Comparison of ENCODE assay signal across 8 mouse cellular contexts in the genomic region with DNA sequence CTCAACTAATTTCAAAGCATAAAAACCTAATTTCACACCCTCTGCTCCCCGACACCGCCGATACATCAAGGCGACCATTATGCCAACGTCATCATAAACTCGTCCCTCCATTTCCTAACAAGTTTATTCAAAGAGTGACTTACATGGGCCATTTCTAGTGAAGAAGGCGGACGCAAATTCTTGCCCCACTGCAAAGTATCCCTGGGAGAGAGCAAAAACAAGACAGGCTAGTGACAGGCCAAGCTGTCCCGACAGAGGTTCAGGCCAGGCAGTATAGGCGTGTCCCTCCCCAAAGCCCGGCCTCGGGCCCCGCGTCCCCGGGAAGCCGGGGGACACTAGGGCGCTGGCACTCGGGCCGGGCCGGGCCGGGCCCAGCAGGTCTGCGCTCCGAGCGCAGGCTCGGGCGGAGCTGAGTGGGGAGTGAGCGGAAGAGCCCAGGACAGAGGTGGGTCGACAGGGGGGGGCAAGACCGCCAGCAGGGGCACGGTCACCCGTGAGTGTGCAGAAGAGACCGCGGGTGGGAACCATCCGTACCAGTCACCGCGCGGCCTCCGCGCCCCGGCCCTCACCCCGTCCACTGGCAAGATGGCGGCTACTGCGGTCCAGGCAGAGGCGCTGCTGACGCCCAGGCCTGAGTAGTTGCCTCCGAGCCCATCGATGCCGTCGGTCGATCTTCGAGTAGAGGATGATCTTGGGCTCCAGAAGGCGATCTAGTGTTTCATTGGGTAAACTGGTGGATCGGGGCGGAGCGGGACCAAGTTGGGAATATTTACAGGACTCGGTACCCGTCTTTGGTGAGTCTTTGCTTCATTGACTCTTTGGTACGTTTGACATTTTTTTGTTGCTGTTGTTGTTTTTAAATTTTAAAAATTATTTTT. TPM values are rescaled to one million over a fixed set of nuclear protein-coding genes. Genes with fewer than 3 reads are reported as not detected.
DNase-seq lines count a peak whose midpoint lies in the region; ATAC-seq and TF ChIP-seq lines count a peak whose summit lies in the region.

Mmadhc (minus strand) TSS at position 693 of the 878 bp plus-strand sequence.

- no peak for TF ChIP-seq CTCF in kidney, postnatal 0 days (IDR thresholded peaks at IDR 0.05; ENCODE audit: low read depth)

- peak within 1 kb of the TSS; percentile 74 for H3K4me3 ChIP-seq in heart, embryonic 12.5 days
- H3K4me3 ChIP-seq in kidney, postnatal 0 days (replicated peaks; ENCODE audit: low read depth, low read length), result peak within 1 kb of the TSS; percentile 90
- H3K4me3 ChIP-seq in liver, embryonic 13.5 days (replicated peaks), result peak within 1 kb of the TSS; percentile 75
- peak within 1 kb of the TSS; percentile 92 for H3K4me3 ChIP-seq in stomach, embryonic 16.5 days (replicated peaks; ENCODE audit: low read length)

- DNase-seq in CD4-positive, CD25-positive, alpha-beta regulatory T cell, adult 2 months (ENCODE audit: low read depth, low spot score), result peak; percentile 96
- DNase-seq in brain, embryonic 18.5 days (ENCODE audit: low read depth, low spot score), result peak; percentile 86
- peak; percentile 99 for DNase-seq in kidney, postnatal 0 days (ENCODE audit: low spot score)
- DNase-seq in liver, embryonic 13.5 days, result peak; percentile 90
- peak; percentile 94 for DNase-seq in neural tube, embryonic 10.5 days (ENCODE audit: extremely low spot score, low spot score)

- ATAC-seq in erythroid progenitor cell, adult 5-6 weeks (replicated peaks; ENCODE audit: low FRiP score, poor library complexity, severe bottlenecking), result peak; percentile 95
- peak; percentile 96 for ATAC-seq in heart, embryonic 12.5 days (ENCODE audit: insufficient number of reproducible peaks, low FRiP score)
- peak; percentile 97 for ATAC-seq in kidney, postnatal 0 days (replicated peaks; ENCODE audit: low FRiP score, low read depth)
- ATAC-seq in liver, embryonic 13.5 days (ENCODE audit: low read depth), result peak; percentile 97
- peak; percentile 97 for ATAC-seq in stomach, embryonic 16.5 days (ENCODE audit: insufficient read depth, low FRiP score)

- no peaks in the 10 kb centered on the region for H3K27me3 ChIP-seq in heart, embryonic 12.5 days (replicated peaks)
- no peaks in the 10 kb centered on the region for H3K27me3 ChIP-seq in kidney, postnatal 0 days (ENCODE audit: insufficient read depth, low read length)
- H3K27me3 ChIP-seq in liver, embryonic 13.5 days, result no peaks in the 10 kb centered on the region
- no peaks in the 10 kb centered on the region for H3K27me3 ChIP-seq in stomach, embryonic 16.5 days (ENCODE audit: control insufficient read depth, insufficient read depth, low read length)

- WGBS in heart, embryonic 12.5 days, result under 1% methylated on average over 58 of the region's 58 CpGs
- WGBS in kidney, postnatal 0 days, result under 1% methylated on average over 58 of the region's 58 CpGs
- 0% methylated on average over 52 of the region's 58 CpGs for WGBS in liver, embryonic 13.5 days (ENCODE audit: insufficient replicate concordance)
- under 1% methylated on average over 58 of the region's 58 CpGs for WGBS in stomach, embryonic 16.5 days

- H3K9ac ChIP-seq in heart, embryonic 12.5 days, result peak within 1 kb of the TSS; percentile 93
- peak within 1 kb of the TSS; percentile 95 for H3K9ac ChIP-seq in kidney, postnatal 0 days (ENCODE audit: low read depth, low read length)
- H3K9ac ChIP-seq in liver, embryonic 13.5 days, result peak within 1 kb of the TSS; percentile 86
- peak within 1 kb of the TSS; percentile 96 for H3K9ac ChIP-seq in stomach, embryonic 16.5 days (ENCODE audit: low read length)

- H3K36me3 ChIP-seq in heart, embryonic 12.5 days, result peaks cover 1% of the 10 kb centered on the region
- peaks cover under 1% of the 10 kb centered on the region; the same call in 1 of the 2 replicates for H3K36me3 ChIP-seq in kidney, postnatal 0 days (ENCODE audit: insufficient read depth, low read length)
- peaks cover 10% of the 10 kb centered on the region for H3K36me3 ChIP-seq in liver, embryonic 13.5 days
- H3K36me3 ChIP-seq in stomach, embryonic 16.5 days (ENCODE audit: control insufficient read depth, insufficient read depth, low read length), result peaks cover under 1% of the 10 kb centered on the region; the same call in 1 of the 2 replicates

- H3K4me2 ChIP-seq in heart, embryonic 12.5 days, result peak within 1 kb of the TSS; percentile 93
- H3K4me2 ChIP-seq in kidney, postnatal 0 days (ENCODE audit: low read length), result peak within 1 kb of the TSS; percentile 60
- H3K4me2 ChIP-seq in liver, embryonic 13.5 days, result peak within 1 kb of the TSS; percentile 83
- peak within 1 kb of the TSS; percentile 79 for H3K4me2 ChIP-seq in stomach, embryonic 16.5 days (ENCODE audit: low read depth, low read length)

- H3K4me1 ChIP-seq in heart, embryonic 12.5 days (replicated peaks), result peaks cover 15% of the 10 kb centered on the region
- peaks cover 9% of the 10 kb centered on the region for H3K4me1 ChIP-seq in kidney, postnatal 0 days (replicated peaks; ENCODE audit: insufficient read depth, low read length)
- peaks cover 36% of the 10 kb centered on the region for H3K4me1 ChIP-seq in liver, embryonic 13.5 days (replicated peaks)
- H3K4me1 ChIP-seq in stomach, embryonic 16.5 days (ENCODE audit: control insufficient read depth, insufficient read depth, low read length), result peaks cover 13% of the 10 kb centered on the region

- peak within 1 kb of the TSS; percentile 91 for H3K27ac ChIP-seq in heart, embryonic 12.5 days (ENCODE audit: poor library complexity, severe bottlenecking)
- peak within 1 kb of the TSS; percentile 93 for H3K27ac ChIP-seq in kidney, postnatal 0 days
- H3K27ac ChIP-seq in liver, embryonic 13.5 days, result peak within 1 kb of the TSS; percentile 92
- peak within 1 kb of the TSS; percentile 93 for H3K27ac ChIP-seq in stomach, embryonic 16.5 days (ENCODE audit: low read length)

- no peaks in the 10 kb centered on the region for H3K9me3 ChIP-seq in heart, embryonic 12.5 days (replicated peaks)
- H3K9me3 ChIP-seq in kidney, postnatal 0 days (replicated peaks; ENCODE audit: low read length), result no peaks in the 10 kb centered on the region
- H3K9me3 ChIP-seq in liver, embryonic 13.5 days (replicated peaks), result no peaks in the 10 kb centered on the region
- H3K9me3 ChIP-seq in stomach, embryonic 16.5 days (replicated peaks; ENCODE audit: control insufficient read depth, low read length), result no peaks in the 10 kb centered on the region

RNA-seq across cellular contexts. Expression of gene Mmadhc, which starts in this region (rescaled TPM):
- 49.5 and 68.1 TPM in 2 replicates for total RNA-seq in erythroid progenitor cell, adult 5-6 weeks (2015; ENCODE audit: low replicate concordance)
- total RNA-seq in erythroid progenitor cell, adult 5-6 weeks (2017; ENCODE audit: low replicate concordance), result 41.8 and 83.7 TPM in 2 replicates
- 129 and 132 TPM in 2 replicates for polyA plus RNA-seq in heart, embryonic 12.5 days (2016; fragmentation: Nextera tagmentation; extraction: Ambion mirVana)
- 158 and 167 TPM in 2 replicates for polyA plus RNA-seq in kidney, postnatal 0 days (2015; fragmentation: Nextera tagmentation; extraction: Ambion mirVana)
- polyA plus RNA-seq in liver, embryonic 13.5 days (2015; fragmentation: Nextera tagmentation; extraction: Ambion mirVana), result 97.8 and 98.2 TPM in 2 replicates
- 151 and 152 TPM in 2 replicates for polyA plus RNA-seq in stomach, embryonic 16.5 days (2015; fragmentation: Nextera tagmentation; extraction: Ambion mirVana)

Comparison
In these comparisons a context has a peak if more than half of its experiments do, and no peak if none do; other contexts are left out.
1. Peak in every context shown above with its lines: DNase-seq, ATAC-seq, H3K4me3 ChIP-seq and H3K27ac ChIP-seq.